26 mouse cellular contexts compared by ENCODE assay signal in genomic region chr8:117796464-117796863, GRCm38 (mm10).
"Had no signal": no experiment of that assay in that cellular context is flagged by ENCODE, and none has a peak within 500 bp of the region (broad histone marks: within the 10 kb centered on the region; RNA-seq: fewer than 3 reads in every experiment).

No protein-coding gene starts in this region.

- H3K9me3 ChIP-seq: embryonic facial prominence, embryonic 10.5 days; embryonic facial prominence, embryonic 12.5 days; embryonic facial prominence, embryonic 13.5 days; embryonic facial prominence, embryonic 15.5 days; forebrain, embryonic 10.5 days; forebrain, embryonic 12.5 days; forebrain, embryonic 15.5 days had no signal

- H3K27ac ChIP-seq: embryonic facial prominence, embryonic 10.5 days; embryonic facial prominence, embryonic 12.5 days; embryonic facial prominence, embryonic 13.5 days; embryonic facial prominence, embryonic 15.5 days; forebrain, embryonic 10.5 days; forebrain, embryonic 12.5 days; forebrain, embryonic 15.5 days; heart, adult 2 months had no signal

- H3K27me3 ChIP-seq: embryonic facial prominence, embryonic 12.5 days; embryonic facial prominence, embryonic 13.5 days; embryonic facial prominence, embryonic 15.5 days; forebrain, embryonic 12.5 days; forebrain, embryonic 15.5 days had no signal

- DNase-seq: cerebellum, adult 2 months; cerebellum, adult 8-10 months; cerebellum, adult 9-10 months; cerebellum, adult 9-11 months; cerebellum, postnatal 10 days; cerebellum, postnatal 14 days; cerebellum, postnatal 25 days; cerebellum, postnatal 36 days; embryo, embryonic 11 days; forebrain, postnatal 0 days; gastrocnemius, postnatal 10 days; gastrocnemius, postnatal 14 days; gastrocnemius, postnatal 36 days; heart, adult 11 months; heart, adult 18-20 months; heart, adult 2 months had no signal

- ATAC-seq: forebrain, embryonic 14.5 days; forebrain, embryonic 15.5 days; forebrain, embryonic 16.5 days; forebrain, postnatal 0 days had no signal

- H3K4me2 ChIP-seq: embryonic facial prominence, embryonic 12.5 days; embryonic facial prominence, embryonic 13.5 days; embryonic facial prominence, embryonic 15.5 days; forebrain, embryonic 12.5 days; forebrain, embryonic 15.5 days had no signal

- H3K4me3 ChIP-seq: embryonic facial prominence, embryonic 10.5 days; embryonic facial prominence, embryonic 12.5 days; embryonic facial prominence, embryonic 13.5 days; embryonic facial prominence, embryonic 15.5 days; erythroblast, embryonic 14.5 days; forebrain, embryonic 10.5 days; forebrain, embryonic 12.5 days; forebrain, embryonic 15.5 days; heart, adult 2 months had no signal

- H3K9ac ChIP-seq: embryonic facial prominence, embryonic 12.5 days; embryonic facial prominence, embryonic 13.5 days; embryonic facial prominence, embryonic 15.5 days; forebrain, embryonic 12.5 days; forebrain, embryonic 15.5 days; forebrain, postnatal 0 days had no signal
